Comparison of ENCODE assay signal across 12 mouse cellular contexts in genomic region chr2:131129836-131130235, GRCm38 (mm10). TPM values are rescaled to one million over a fixed set of nuclear protein-coding genes. Genes with fewer than 3 reads are reported as not detected.
DNase-seq lines count a peak whose midpoint lies in the region; ATAC-seq lines count a peak whose summit lies in the region.
"Had no signal": no experiment of that assay in that cellular context is flagged by ENCODE, and none has a peak within 500 bp of the region (broad histone marks: within the 10 kb centered on the region; RNA-seq: fewer than 3 reads in every experiment).

No protein-coding gene starts in this region.

- no peak overlapping the region for H3K27ac ChIP-seq in midbrain, embryonic 11.5 days (ENCODE audit: low read depth, low read length)
- no peak overlapping the region for H3K27ac ChIP-seq in midbrain, embryonic 13.5 days
- H3K27ac ChIP-seq in heart, embryonic 12.5 days (ENCODE audit: poor library complexity, severe bottlenecking), result no peak overlapping the region; the same call in none of the 2 replicates
- H3K27ac ChIP-seq in liver, embryonic 13.5 days, result peak overlapping the region; percentile 86
- H3K27ac ChIP-seq in stomach, embryonic 16.5 days (ENCODE audit: low read length), result no peak overlapping the region; the same call in 1 of the 2 replicates
- no peak overlapping the region for H3K27ac ChIP-seq in midbrain, embryonic 16.5 days (ENCODE audit: low read length)
- H3K27ac ChIP-seq: hindbrain, embryonic 13.5 days; neural tube, embryonic 12.5 days had no signal

- no peaks in the 10 kb centered on the region for H3K9me3 ChIP-seq in midbrain, embryonic 11.5 days (ENCODE audit: control insufficient read depth, low read length)
- H3K9me3 ChIP-seq in midbrain, embryonic 13.5 days, result no peaks in the 10 kb centered on the region
- H3K9me3 ChIP-seq in heart, embryonic 12.5 days (replicated peaks), result no peaks in the 10 kb centered on the region
- no peaks in the 10 kb centered on the region for H3K9me3 ChIP-seq in liver, embryonic 13.5 days (replicated peaks)
- H3K9me3 ChIP-seq in stomach, embryonic 16.5 days (replicated peaks; ENCODE audit: control insufficient read depth, low read length), result no peaks in the 10 kb centered on the region
- no peaks in the 10 kb centered on the region for H3K9me3 ChIP-seq in midbrain, embryonic 16.5 days (replicated peaks; ENCODE audit: control insufficient read depth, low read length, poor library complexity, severe bottlenecking)
- H3K9me3 ChIP-seq: hindbrain, embryonic 13.5 days; neural tube, embryonic 12.5 days had no signal

- no peak overlapping the region for H3K4me2 ChIP-seq in midbrain, embryonic 11.5 days
- no peak overlapping the region for H3K4me2 ChIP-seq in midbrain, embryonic 13.5 days (replicated peaks)
- H3K4me2 ChIP-seq in heart, embryonic 12.5 days, result peak overlapping the region; percentile 80; the same call in 1 of the 2 replicates
- H3K4me2 ChIP-seq in liver, embryonic 13.5 days, result peak overlapping the region; percentile 92
- H3K4me2 ChIP-seq in stomach, embryonic 16.5 days (ENCODE audit: low read depth, low read length), result peak overlapping the region; percentile 68
- H3K4me2 ChIP-seq in midbrain, embryonic 16.5 days (ENCODE audit: low read length), result no peak overlapping the region
- H3K4me2 ChIP-seq: hindbrain, embryonic 13.5 days; neural tube, embryonic 12.5 days had no signal

- peak; percentile 75 for DNase-seq in midbrain, embryonic 11.5 days (ENCODE audit: low spot score, missing footprints)
- DNase-seq in liver, embryonic 13.5 days, result peak; percentile 70
- no peak for DNase-seq in left cerebral cortex, adult 18-20 months (ENCODE audit: low spot score in 2 of 2)
- DNase-seq: right cerebral cortex, postnatal 25 days; thymus, adult 18-20 months had no signal

- H3K36me3 ChIP-seq in midbrain, embryonic 11.5 days (ENCODE audit: control insufficient read depth, insufficient read depth, low read length), result no peaks in the 10 kb centered on the region
- no peaks in the 10 kb centered on the region for H3K36me3 ChIP-seq in midbrain, embryonic 13.5 days
- H3K36me3 ChIP-seq in heart, embryonic 12.5 days, result no peaks in the 10 kb centered on the region
- H3K36me3 ChIP-seq in liver, embryonic 13.5 days, result no peaks in the 10 kb centered on the region
- 0 out of 2 replicates have a peak, but pooled peaks cover 3% of the 10 kb centered on the region for H3K36me3 ChIP-seq in stomach, embryonic 16.5 days (ENCODE audit: control insufficient read depth, insufficient read depth, low read length)
- H3K36me3 ChIP-seq in midbrain, embryonic 16.5 days (ENCODE audit: control insufficient read depth, insufficient read depth, low read length), result no peaks in the 10 kb centered on the region
- H3K36me3 ChIP-seq: hindbrain, embryonic 13.5 days; neural tube, embryonic 12.5 days had no signal

- H3K4me1 ChIP-seq in midbrain, embryonic 11.5 days (ENCODE audit: control insufficient read depth, insufficient read depth, low read length), result peaks cover 16% of the 10 kb centered on the region
- peaks cover 15% of the 10 kb centered on the region for H3K4me1 ChIP-seq in midbrain, embryonic 13.5 days (replicated peaks)
- peaks cover 58% of the 10 kb centered on the region for H3K4me1 ChIP-seq in heart, embryonic 12.5 days (replicated peaks)
- H3K4me1 ChIP-seq in liver, embryonic 13.5 days (replicated peaks), result peaks cover 90% of the 10 kb centered on the region
- H3K4me1 ChIP-seq in stomach, embryonic 16.5 days (ENCODE audit: control insufficient read depth, insufficient read depth, low read length), result peaks cover 28% of the 10 kb centered on the region
- peaks cover 6% of the 10 kb centered on the region for H3K4me1 ChIP-seq in midbrain, embryonic 16.5 days (ENCODE audit: control insufficient read depth, insufficient read depth, low read length)

- H3K9ac ChIP-seq in midbrain, embryonic 11.5 days (ENCODE audit: low read length), result no peak overlapping the region
- H3K9ac ChIP-seq in midbrain, embryonic 13.5 days (replicated peaks), result no peak overlapping the region
- H3K9ac ChIP-seq in heart, embryonic 12.5 days, result no peak overlapping the region
- H3K9ac ChIP-seq in liver, embryonic 13.5 days, result peak overlapping the region; percentile 82
- H3K9ac ChIP-seq in stomach, embryonic 16.5 days (ENCODE audit: low read length), result peak overlapping the region; percentile 11; the same call in 1 of the 2 replicates
- H3K9ac ChIP-seq in midbrain, embryonic 16.5 days (ENCODE audit: low read depth, low read length), result no peak overlapping the region
- H3K9ac ChIP-seq: hindbrain, embryonic 13.5 days; neural tube, embryonic 12.5 days had no signal

- WGBS in midbrain, embryonic 11.5 days, result 89% methylated on average over 5 of the region's 5 CpGs
- WGBS in midbrain, embryonic 13.5 days, result 91% methylated on average over 5 of the region's 5 CpGs
- 57% methylated on average over 5 of the region's 5 CpGs for WGBS in heart, embryonic 12.5 days
- WGBS in liver, embryonic 13.5 days (ENCODE audit: insufficient replicate concordance), result 37% methylated on average over 5 of the region's 5 CpGs
- WGBS in stomach, embryonic 16.5 days, result 53% methylated on average over 5 of the region's 5 CpGs
- WGBS in midbrain, embryonic 16.5 days, result 85% methylated on average over 5 of the region's 5 CpGs

- no peak for ATAC-seq in midbrain, embryonic 11.5 days (ENCODE audit: low FRiP score)
- ATAC-seq in midbrain, embryonic 13.5 days, result no peak
- ATAC-seq in heart, embryonic 12.5 days (ENCODE audit: insufficient number of reproducible peaks, low FRiP score), result no peak
- peak; percentile 80 for ATAC-seq in liver, embryonic 13.5 days (ENCODE audit: low read depth)
- no peak for ATAC-seq in stomach, embryonic 16.5 days (ENCODE audit: insufficient read depth, low FRiP score)
- ATAC-seq in midbrain, embryonic 16.5 days, result no peak

- no peaks in the 10 kb centered on the region for H3K27me3 ChIP-seq in midbrain, embryonic 11.5 days (ENCODE audit: control insufficient read depth, insufficient read depth, low read length)
- H3K27me3 ChIP-seq in midbrain, embryonic 13.5 days, result 0 out of 2 replicates have a peak, but pooled peaks cover 3% of the 10 kb centered on the region
- peaks cover 13% of the 10 kb centered on the region; the same call in 1 of the 2 replicates for H3K27me3 ChIP-seq in heart, embryonic 12.5 days (replicated peaks)
- H3K27me3 ChIP-seq in liver, embryonic 13.5 days, result peaks cover 8% of the 10 kb centered on the region; the same call in 1 of the 2 replicates
- H3K27me3 ChIP-seq in stomach, embryonic 16.5 days (ENCODE audit: control insufficient read depth, insufficient read depth, low read length), result no peaks in the 10 kb centered on the region
- no peaks in the 10 kb centered on the region for H3K27me3 ChIP-seq in midbrain, embryonic 16.5 days (ENCODE audit: control insufficient read depth, insufficient read depth, low read depth, low read length)

- H3K4me3 ChIP-seq in midbrain, embryonic 11.5 days (ENCODE audit: low read depth, low read length), result no peak overlapping the region
- H3K4me3 ChIP-seq in midbrain, embryonic 13.5 days (replicated peaks), result no peak overlapping the region
- no peak overlapping the region for H3K4me3 ChIP-seq in heart, embryonic 12.5 days
- H3K4me3 ChIP-seq in liver, embryonic 13.5 days (replicated peaks), result no peak overlapping the region
- H3K4me3 ChIP-seq in stomach, embryonic 16.5 days (replicated peaks; ENCODE audit: low read length), result no peak overlapping the region
- H3K4me3 ChIP-seq in midbrain, embryonic 16.5 days (ENCODE audit: low read depth, low read length), result no peak overlapping the region
- H3K4me3 ChIP-seq: hindbrain, embryonic 13.5 days; neural tube, embryonic 12.5 days had no signal

RNA-seq across cellular contexts. Expression of gene Hspa12b, which starts 2.8 kb away (rescaled TPM):
- 2.9 and 3.3 TPM in 2 replicates for polyA plus RNA-seq in midbrain, embryonic 11.5 days (2014; fragmentation: Nextera tagmentation; extraction: Ambion mirVana)
- polyA plus RNA-seq in midbrain, embryonic 13.5 days (2015; fragmentation: Nextera tagmentation; extraction: Ambion mirVana), result 3.1 and 4.0 TPM in 2 replicates
- polyA plus RNA-seq in heart, embryonic 12.5 days (2016; fragmentation: Nextera tagmentation; extraction: Ambion mirVana), result 8.7 and 8.9 TPM in 2 replicates
- 2.1 and 2.2 TPM in 2 replicates for polyA plus RNA-seq in liver, embryonic 13.5 days (2015; fragmentation: Nextera tagmentation; extraction: Ambion mirVana)
- 25.0 TPM in 2 replicates for polyA plus RNA-seq in stomach, embryonic 16.5 days (2015; fragmentation: Nextera tagmentation; extraction: Ambion mirVana)
- total RNA-seq in left cerebral cortex, adult 18-20 months (2021), result 10 to 100 TPM in 1 of 2 experiments, 1 to 10 TPM in 1; 8.4 to 10.2 TPM
- polyA plus RNA-seq in midbrain, embryonic 16.5 days (2015; fragmentation: Nextera tagmentation; extraction: Ambion mirVana), result 4.5 and 5.0 TPM in 2 replicates

RNA-seq across cellular contexts. Expression of gene Gm11037, which starts 3.5 kb away (rescaled TPM):
- polyA plus RNA-seq in midbrain, embryonic 11.5 days (2014; fragmentation: Nextera tagmentation; extraction: Ambion mirVana), result not detected in 2 replicates
- not detected in 2 replicates for polyA plus RNA-seq in midbrain, embryonic 13.5 days (2015; fragmentation: Nextera tagmentation; extraction: Ambion mirVana)
- not detected in 2 replicates for polyA plus RNA-seq in heart, embryonic 12.5 days (2016; fragmentation: Nextera tagmentation; extraction: Ambion mirVana)
- not detected in 2 replicates for polyA plus RNA-seq in liver, embryonic 13.5 days (2015; fragmentation: Nextera tagmentation; extraction: Ambion mirVana)
- polyA plus RNA-seq in stomach, embryonic 16.5 days (2015; fragmentation: Nextera tagmentation; extraction: Ambion mirVana), result not detected in 2 replicates
- not detected for total RNA-seq in left cerebral cortex, adult 18-20 months (2021)
- polyA plus RNA-seq in midbrain, embryonic 16.5 days (2015; fragmentation: Nextera tagmentation; extraction: Ambion mirVana), result not detected in 2 replicates
- total RNA-seq: layer of hippocampus, adult 8-10 months had no signal
- polyA plus RNA-seq: hindbrain, embryonic 13.5 days; neural tube, embryonic 12.5 days had no signal

RNA-seq across cellular contexts. Expression of gene 1700037H04Rik, which starts 30.0 kb away (rescaled TPM):
- 112 and 122 TPM in 2 replicates for polyA plus RNA-seq in midbrain, embryonic 11.5 days (2014; fragmentation: Nextera tagmentation; extraction: Ambion mirVana)
- 89.6 and 92.2 TPM in 2 replicates for polyA plus RNA-seq in midbrain, embryonic 13.5 days (2015; fragmentation: Nextera tagmentation; extraction: Ambion mirVana)
- 69.2 and 69.6 TPM in 2 replicates for polyA plus RNA-seq in heart, embryonic 12.5 days (2016; fragmentation: Nextera tagmentation; extraction: Ambion mirVana)
- 124 and 129 TPM in 2 replicates for polyA plus RNA-seq in liver, embryonic 13.5 days (2015; fragmentation: Nextera tagmentation; extraction: Ambion mirVana)
- 73.0 and 78.4 TPM in 2 replicates for polyA plus RNA-seq in stomach, embryonic 16.5 days (2015; fragmentation: Nextera tagmentation; extraction: Ambion mirVana)
- total RNA-seq in left cerebral cortex, adult 18-20 months (2021), result 10 to 100 TPM; 69.3 to 85.6 TPM
- polyA plus RNA-seq in midbrain, embryonic 16.5 days (2015; fragmentation: Nextera tagmentation; extraction: Ambion mirVana), result 74.0 and 74.1 TPM in 2 replicates

RNA-seq across cellular contexts. Expression of gene Siglec1, which starts 43.3 kb away (rescaled TPM):
- polyA plus RNA-seq in midbrain, embryonic 11.5 days (2014; fragmentation: Nextera tagmentation; extraction: Ambion mirVana), result 0.10 TPM in 2 replicates
- 0.06 and 0.17 TPM in 2 replicates for polyA plus RNA-seq in midbrain, embryonic 13.5 days (2015; fragmentation: Nextera tagmentation; extraction: Ambion mirVana)
- polyA plus RNA-seq in heart, embryonic 12.5 days (2016; fragmentation: Nextera tagmentation; extraction: Ambion mirVana), result 0.08 and 0.14 TPM in 2 replicates
- polyA plus RNA-seq in liver, embryonic 13.5 days (2015; fragmentation: Nextera tagmentation; extraction: Ambion mirVana), result 0.49 and 0.56 TPM in 2 replicates
- polyA plus RNA-seq in stomach, embryonic 16.5 days (2015; fragmentation: Nextera tagmentation; extraction: Ambion mirVana), result 0.29 and 0.44 TPM in 2 replicates
- under 1 TPM; 0.53 to 0.80 TPM for total RNA-seq in left cerebral cortex, adult 18-20 months (2021)
- polyA plus RNA-seq in midbrain, embryonic 16.5 days (2015; fragmentation: Nextera tagmentation; extraction: Ambion mirVana), result 0.15 and 0.18 TPM in 2 replicates

RNA-seq across cellular contexts. Expression of gene Cenpb, which starts 50.0 kb away (rescaled TPM):
- polyA plus RNA-seq in midbrain, embryonic 11.5 days (2014; fragmentation: Nextera tagmentation; extraction: Ambion mirVana), result 8.7 and 9.5 TPM in 2 replicates
- 13.3 and 15.0 TPM in 2 replicates for polyA plus RNA-seq in midbrain, embryonic 13.5 days (2015; fragmentation: Nextera tagmentation; extraction: Ambion mirVana)
- polyA plus RNA-seq in heart, embryonic 12.5 days (2016; fragmentation: Nextera tagmentation; extraction: Ambion mirVana), result 6.9 and 7.2 TPM in 2 replicates
- polyA plus RNA-seq in liver, embryonic 13.5 days (2015; fragmentation: Nextera tagmentation; extraction: Ambion mirVana), result 3.5 and 4.5 TPM in 2 replicates
- 9.2 and 10.4 TPM in 2 replicates for polyA plus RNA-seq in stomach, embryonic 16.5 days (2015; fragmentation: Nextera tagmentation; extraction: Ambion mirVana)
- 10 to 100 TPM; 64.2 to 64.3 TPM for total RNA-seq in left cerebral cortex, adult 18-20 months (2021)
- 11.1 and 11.7 TPM in 2 replicates for polyA plus RNA-seq in midbrain, embryonic 16.5 days (2015; fragmentation: Nextera tagmentation; extraction: Ambion mirVana)

Comparison
In these comparisons a context has a peak if more than half of its experiments do, and no peak if none do; other contexts are left out.
1. DNase-seq: peak in midbrain, embryonic 11.5 days (single experiment) and liver, embryonic 13.5 days (single experiment); none in left cerebral cortex, adult 18-20 months (0 of 2).
2. H3K4me2 ChIP-seq: peak in heart, embryonic 12.5 days (single experiment), liver, embryonic 13.5 days (single experiment) and stomach, embryonic 16.5 days (single experiment); none in midbrain, embryonic 11.5 days (single experiment), midbrain, embryonic 13.5 days (single experiment) and midbrain, embryonic 16.5 days (single experiment).
3. H3K9ac ChIP-seq: peak in liver, embryonic 13.5 days (single experiment) and stomach, embryonic 16.5 days (single experiment); none in midbrain, embryonic 11.5 days (single experiment), midbrain, embryonic 13.5 days (single experiment), heart, embryonic 12.5 days (single experiment) and midbrain, embryonic 16.5 days (single experiment).